Mouse (Mus musculus): Measurements from ENCODE around the gene Nsun4. TPM values are rescaled to one million over a fixed set of nuclear protein-coding genes. Genes with fewer than 3 reads are reported as not detected.

The Nsun4 gene
- total and polyA plus RNA-seq, 3 experiments, result 11.8 to 14.9 TPM; not detected in 1

DNA sequence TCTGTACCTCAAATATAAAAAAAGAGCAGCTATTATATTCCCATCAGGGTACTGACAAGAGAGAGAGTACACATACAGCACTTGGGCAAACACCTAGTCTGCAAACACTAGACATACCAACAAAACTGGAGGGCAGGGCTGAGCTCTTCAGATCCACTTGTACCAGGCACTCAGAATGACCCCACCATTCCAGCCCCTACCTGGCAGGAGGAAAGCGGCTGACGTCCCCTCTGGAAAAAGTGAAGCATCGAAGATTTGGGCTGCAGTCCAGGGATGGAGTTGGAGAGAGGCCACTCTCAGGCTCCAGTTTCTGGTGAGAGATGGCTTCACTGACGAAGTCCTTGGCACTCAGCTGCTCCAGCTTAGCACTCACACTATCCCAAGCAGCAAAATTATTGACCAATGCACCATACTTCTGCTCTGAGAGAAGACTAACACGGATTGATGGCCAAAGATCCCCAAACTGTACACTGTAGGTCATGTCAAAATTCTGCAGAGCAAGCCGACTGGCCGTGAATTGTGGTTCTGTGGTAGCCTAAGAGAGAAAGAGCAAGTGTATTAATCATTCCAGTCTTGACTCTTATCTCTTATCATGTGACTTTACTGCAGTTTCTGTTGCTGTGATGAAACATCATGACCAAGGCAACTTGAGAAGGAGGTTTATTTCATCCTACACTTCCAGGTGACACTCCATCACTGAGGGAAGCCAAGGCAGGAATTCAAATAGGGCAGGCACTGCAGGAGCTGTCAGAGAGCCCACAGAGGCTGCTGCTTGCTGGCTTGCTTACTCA, 5.4 kb downstream of the Nsun4 start (continued):
- TF ChIP-seq TAL1 (IDR thresholded peaks at IDR 0.05; ENCODE audit: low read length), result no peak
- TF ChIP-seq MAFK (IDR thresholded peaks at IDR 0.05; ENCODE audit: borderline replicate concordance, low read depth, low read length), result no peak

GRCm38 (mm10) chr4:116047681-116048080, 6.0 kb downstream of the Nsun4 start:
- DNase-seq (ENCODE audit: low read depth, low spot score), result peak; percentile 35
- H3K9me3 ChIP-seq (replicated peaks; ENCODE audit: insufficient read depth, low read length), result no peaks in the 10 kb centered on the region
- H3K27me3 ChIP-seq (ENCODE audit: control insufficient read depth in 1 of 2, insufficient read depth in 2 of 2, low read length in 2 of 2), result no peaks in the 10 kb centered on the region
- no peak overlapping the region for H3K4me3 ChIP-seq (ENCODE audit: control insufficient read depth in 1 of 2, insufficient read depth in 1 of 2, low read depth in 2 of 2, low read length in 2 of 2)
- TF ChIP-seq POLR2AphosphoS2 (IDR thresholded peaks at IDR 0.05; ENCODE audit: low read length) (no peak), TCF12 (IDR thresholded peaks at IDR 0.05; ENCODE audit: low read depth, low read length) (peak; percentile 61), GATA1 (IDR thresholded peaks at IDR 0.05; ENCODE audit: low read depth, low read length) (peak; percentile 17; the same call in 1 of the 2 replicates), E2F4 (IDR thresholded peaks at IDR 0.05; ENCODE audit: borderline replicate concordance, low read depth, low read length) (no peak), EP300 (IDR thresholded peaks at IDR 0.05; ENCODE audit: low read depth in 1 of 2, low read length in 2 of 2) (peak; percentile 55 to 65; a peak in 3 of 4 replicates), ETS1 (IDR thresholded peaks at IDR 0.05; ENCODE audit: low read depth, low read length) (peak; percentile 25; the same call in 1 of the 2 replicates), RCOR1 (IDR thresholded peaks at IDR 0.05; ENCODE audit: low read depth, low read length) (0 out of 2 replicates have a peak, but pooled peaks have one; percentile 8), MAX (IDR thresholded peaks at IDR 0.05; ENCODE audit: low read length) (no peak), ZNF384 (IDR thresholded peaks at IDR 0.05; ENCODE audit: low read depth, low read length) (peak; percentile 67)
- no peaks in the 10 kb centered on the region for H3K79me2 ChIP-seq (ENCODE audit: control insufficient read depth, insufficient read depth, low read length, poor library complexity)
- peaks cover 24% of the 10 kb centered on the region in 2 experiments for H3K4me1 ChIP-seq (ENCODE audit: control insufficient read depth in 1 of 2, insufficient read depth in 2 of 2, low read length in 2 of 2)
- H3K27ac ChIP-seq (ENCODE audit: control insufficient read depth, low read depth, low read length), result no peak overlapping the region
- no peak overlapping the region for H3K9ac ChIP-seq (ENCODE audit: control insufficient read depth, low read depth, low read length, poor library complexity, severe bottlenecking)
- H3K36me3 ChIP-seq (ENCODE audit: control insufficient read depth in 1 of 2, insufficient read depth in 2 of 2, low read length in 2 of 2), result peaks cover 0 to 23% of the 10 kb centered on the region in 2 experiments; a peak in 2 of 4 replicates

DNA sequence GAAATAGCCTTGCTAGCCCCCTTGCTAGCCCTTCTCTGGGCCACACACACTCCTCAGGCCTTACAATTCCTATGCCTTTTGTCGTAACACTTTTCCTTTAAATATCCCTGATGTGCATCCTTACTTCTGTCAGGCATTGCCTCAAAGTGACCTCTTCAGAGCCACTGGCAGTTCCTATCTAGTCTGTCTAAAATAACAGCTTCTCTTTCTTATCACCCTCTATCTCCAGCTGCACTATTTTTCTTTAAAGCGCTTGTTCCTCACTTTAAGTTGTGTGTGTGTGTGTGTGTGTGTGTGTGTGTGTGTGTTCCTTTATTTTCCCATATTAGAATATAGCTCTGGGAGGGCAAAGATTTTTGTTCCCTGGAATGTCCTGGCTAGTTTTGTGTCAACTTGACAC, 7.1 kb downstream of the Nsun4 start:
- no peaks in the 10 kb centered on the region for H3K9me3 ChIP-seq (replicated peaks; ENCODE audit: insufficient read depth, low read length)
- H3K9ac ChIP-seq (ENCODE audit: control insufficient read depth, low read depth, low read length, poor library complexity, severe bottlenecking), result no peak overlapping the region
- H3K27ac ChIP-seq (ENCODE audit: control insufficient read depth, low read depth, low read length), result no peak overlapping the region
- no peaks in the 10 kb centered on the region for H3K79me2 ChIP-seq (ENCODE audit: control insufficient read depth, insufficient read depth, low read length, poor library complexity)
- H3K27me3 ChIP-seq (ENCODE audit: control insufficient read depth in 1 of 2, insufficient read depth in 2 of 2, low read length in 2 of 2), result no peaks in the 10 kb centered on the region
- no peak overlapping the region for H3K4me3 ChIP-seq (ENCODE audit: control insufficient read depth in 1 of 2, insufficient read depth in 1 of 2, low read depth in 2 of 2, low read length in 2 of 2)
- DNase-seq (ENCODE audit: low read depth, low spot score), result no peak
- H3K36me3 ChIP-seq (ENCODE audit: control insufficient read depth in 1 of 2, insufficient read depth in 2 of 2, low read length in 2 of 2), result peaks cover 0 to 23% of the 10 kb centered on the region in 2 experiments; a peak in 2 of 4 replicates
- peak; percentile 58; the same call in 1 of the 2 replicates for TF ChIP-seq TCF12 (IDR thresholded peaks at IDR 0.05; ENCODE audit: low read depth, low read length)
- TF ChIP-seq GATA1 (IDR thresholded peaks at IDR 0.05; ENCODE audit: low read depth, low read length), result peak; percentile 59
- TF ChIP-seq MXI1 (IDR thresholded peaks at IDR 0.05; ENCODE audit: low read depth, low read length), result no peak
- no peak for TF ChIP-seq GABPA (IDR thresholded peaks at IDR 0.05; ENCODE audit: low read depth, low read length)
- TF ChIP-seq SIN3A (IDR thresholded peaks at IDR 0.05; ENCODE audit: low read length), result peak; percentile 55; the same call in 1 of the 2 replicates
- peak in 1 of 2 experiments; percentile 48; a peak in 1 of 4 replicates for TF ChIP-seq EP300 (IDR thresholded peaks at IDR 0.05; ENCODE audit: low read depth in 1 of 2, low read length in 2 of 2)
- TF ChIP-seq ETS1 (IDR thresholded peaks at IDR 0.05; ENCODE audit: low read depth, low read length), result peak; percentile 81
- H3K4me1 ChIP-seq (ENCODE audit: control insufficient read depth in 1 of 2, insufficient read depth in 2 of 2, low read length in 2 of 2), result peaks cover 18 to 24% of the 10 kb centered on the region in 2 experiments

All from MEL (cell line).